Mouse (Mus musculus) urinary bladder, postnatal 14 days (tissue): ENCODE measurements around the gene Foxl1.
"Not testable (repeated sequence)": the region's sequence is repeated elsewhere in the genome, so short reads cannot be mapped to it uniquely, and the experiment has no call there.

Experiments used
- DNase-seq: peaks from one replicate; pipeline ENCODE4 v3.0.0; 2021; ENCODE audit warnings: low spot score

Gene Foxl1

DNA sequence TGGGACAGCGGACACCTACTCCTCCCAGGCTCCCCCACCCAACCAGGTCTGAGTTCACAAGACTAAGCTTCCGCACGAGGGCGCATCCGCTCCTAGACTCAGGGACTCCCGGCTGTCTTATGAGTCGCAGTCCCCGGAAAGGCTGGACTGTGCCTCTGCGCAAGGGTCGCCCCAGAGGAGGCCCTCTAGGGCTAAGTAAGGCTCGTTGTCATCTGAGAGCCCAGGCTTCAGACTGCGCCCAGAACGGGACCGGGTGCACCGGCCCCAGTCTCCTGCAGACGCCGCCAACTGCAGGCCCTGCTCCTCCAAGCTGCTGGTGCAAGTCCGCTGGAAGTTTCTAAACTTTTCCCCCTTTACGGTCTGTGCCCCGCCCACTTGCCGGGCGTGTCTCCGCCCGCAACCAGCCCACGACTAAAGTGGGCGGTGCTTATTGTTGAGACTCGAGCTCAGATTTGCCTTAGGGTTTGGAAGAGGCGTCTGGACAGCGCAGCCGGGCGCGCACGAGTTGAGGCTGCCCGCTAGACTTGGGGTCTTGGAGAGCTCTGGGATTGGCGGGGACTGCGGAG lies 2.3 kb upstream of the Foxl1 start:
- DNase-seq = peak; percentile 76

DNA sequence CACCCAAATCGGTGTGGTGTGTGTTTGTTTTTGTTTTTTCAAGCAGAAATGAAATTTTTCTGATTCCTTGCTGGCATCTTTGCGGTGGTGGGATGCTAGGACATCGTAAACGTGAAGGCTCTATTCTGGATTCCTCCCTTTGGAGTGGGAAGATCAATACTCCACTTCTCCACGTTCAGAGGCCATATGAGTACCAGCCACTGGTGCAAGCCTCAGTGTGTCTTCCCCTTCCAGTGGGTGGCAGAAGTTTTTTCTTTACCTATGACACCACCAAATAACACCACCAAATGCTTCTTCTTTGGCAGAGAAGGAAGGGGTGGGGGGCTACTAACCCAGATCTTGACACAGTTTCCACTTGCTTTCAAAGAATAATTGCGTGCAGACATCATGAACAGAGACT lies 1.5 kb upstream of the Foxl1 start:
- DNase-seq = no peak

GRCm38 (mm10) chr8:121126694-121127093 lies 1.0 kb upstream of the Foxl1 start:
- no peak for DNase-seq

GRCm38 (mm10) chr8:121127291-121127701 lies 444 bp upstream of the Foxl1 start:
- no peak for DNase-seq

DNA sequence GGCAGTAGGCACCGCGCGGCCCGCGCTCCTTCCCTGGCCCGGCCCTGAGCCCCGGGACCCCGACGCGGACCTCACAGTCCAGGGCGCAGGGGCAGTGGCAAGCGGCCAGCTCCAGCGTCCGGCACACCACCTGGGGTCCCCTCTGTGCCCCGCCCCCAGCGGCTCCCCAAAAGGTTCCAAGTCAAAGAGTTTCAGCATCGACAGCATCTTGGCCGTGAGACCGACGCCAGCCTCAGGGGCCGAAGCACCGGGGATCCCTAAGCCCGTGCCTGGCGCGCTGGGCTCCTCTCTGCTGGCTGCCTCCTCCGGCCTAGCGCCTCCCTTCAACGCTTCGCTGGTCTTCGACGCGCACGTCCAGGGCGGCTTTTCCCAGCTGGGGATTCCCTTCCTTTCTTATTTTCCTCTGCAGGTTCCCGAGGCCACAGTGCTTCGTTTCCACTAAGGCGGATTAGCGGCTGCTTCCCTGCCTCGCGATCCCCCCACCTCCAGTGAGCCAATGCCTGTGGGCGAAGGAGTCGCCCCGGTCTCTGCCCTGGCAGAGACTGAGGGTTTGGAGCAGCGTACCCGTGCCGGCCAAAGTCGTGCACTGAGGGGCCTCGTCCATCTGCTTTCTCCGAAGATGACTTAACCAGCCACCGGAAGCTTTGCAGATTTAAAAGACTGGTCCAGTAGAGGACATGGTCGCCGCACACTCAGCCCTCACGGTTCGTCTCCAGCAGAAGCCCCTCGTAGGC lies 958 bp downstream of the Foxl1 start:
- no peak for DNase-seq

- DNase-seq = no peak
Observed at GRCm38 (mm10) chr8:121129265-121129940, 1.7 kb downstream of the Foxl1 start.

GRCm38 (mm10) chr8:121130522-121130921 lies 2.8 kb downstream of the Foxl1 start:
- DNase-seq = no peak

DNA sequence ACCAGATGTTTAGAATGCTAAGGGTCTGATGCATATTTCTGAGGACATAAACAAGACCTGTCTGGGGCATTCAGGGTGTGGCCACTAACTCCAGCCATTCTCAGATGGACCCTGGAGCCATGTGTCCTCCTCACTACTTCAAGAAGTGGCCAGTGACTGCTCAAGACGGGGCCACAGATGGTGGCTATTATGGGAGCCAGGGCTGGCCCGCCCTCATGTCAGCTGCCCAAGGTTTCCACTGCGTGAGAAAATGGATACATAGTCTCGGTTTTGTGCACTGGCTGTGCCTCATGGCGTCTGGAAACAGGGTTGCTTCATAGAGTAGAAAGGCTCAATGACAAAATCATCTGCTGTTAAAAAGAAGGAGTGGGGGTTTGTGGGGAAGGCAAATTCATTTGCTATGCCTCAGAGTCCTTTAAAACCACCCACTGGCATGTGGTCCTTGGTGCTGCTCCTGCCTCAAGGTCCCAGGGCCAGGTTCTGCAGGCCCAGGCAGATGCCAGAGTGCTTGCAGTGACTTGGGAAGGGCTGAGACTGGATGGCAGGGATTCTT lies 5.3 kb downstream of the Foxl1 start:
- no peak for DNase-seq

- no peak for DNase-seq
Observed at GRCm38 (mm10) chr8:121134102-121134501, 6.4 kb downstream of the Foxl1 start.

DNA sequence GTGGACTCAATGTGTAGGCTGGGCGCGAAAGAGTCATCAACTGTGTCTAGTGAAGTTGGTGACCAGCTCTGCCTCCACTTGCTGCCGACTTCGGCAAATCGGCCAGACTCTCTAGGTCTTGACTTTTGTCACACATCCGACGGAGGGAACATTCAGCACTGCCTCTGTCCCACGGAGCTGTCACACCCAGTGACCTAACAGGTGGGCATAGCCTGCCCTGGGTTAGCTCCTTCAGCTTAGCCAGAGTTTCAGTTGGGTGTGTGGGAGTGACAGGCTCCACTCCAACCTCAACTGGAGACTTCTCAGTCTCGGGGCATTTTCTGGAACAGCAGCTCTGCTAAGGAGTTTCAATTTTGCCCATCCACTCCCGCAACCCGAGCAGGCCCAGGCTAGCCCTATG lies 6.8 kb downstream of the Foxl1 start:
- no peak for DNase-seq

DNA sequence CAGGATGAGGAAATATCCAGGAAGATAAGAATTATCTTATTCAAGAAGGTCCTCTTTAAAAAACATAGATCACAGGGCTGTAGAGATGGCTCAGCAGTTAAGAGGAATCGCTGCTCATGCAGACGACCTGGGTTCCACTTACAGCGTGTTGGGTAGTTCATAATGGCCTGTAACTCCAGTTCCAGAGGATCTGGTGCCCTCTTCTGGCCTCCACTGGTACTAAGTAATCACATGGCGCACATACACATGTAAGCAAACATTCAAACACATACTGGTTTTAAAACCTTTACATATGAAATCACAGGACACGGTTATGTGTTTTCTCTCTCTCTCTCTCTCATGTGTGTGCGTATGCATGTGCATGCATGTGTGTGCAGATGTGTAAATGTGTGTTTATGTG lies 9.1 kb downstream of the Foxl1 start:
- no peak for DNase-seq

GRCm38 (mm10) chr8:121145457-121146134 lies 17.9 kb downstream of the Foxl1 start:
- DNase-seq = not testable (repeated sequence)

- DNase-seq = no peak
Observed at GRCm38 (mm10) chr8:121148573-121149083, 20.9 kb downstream of the Foxl1 start.

DNA sequence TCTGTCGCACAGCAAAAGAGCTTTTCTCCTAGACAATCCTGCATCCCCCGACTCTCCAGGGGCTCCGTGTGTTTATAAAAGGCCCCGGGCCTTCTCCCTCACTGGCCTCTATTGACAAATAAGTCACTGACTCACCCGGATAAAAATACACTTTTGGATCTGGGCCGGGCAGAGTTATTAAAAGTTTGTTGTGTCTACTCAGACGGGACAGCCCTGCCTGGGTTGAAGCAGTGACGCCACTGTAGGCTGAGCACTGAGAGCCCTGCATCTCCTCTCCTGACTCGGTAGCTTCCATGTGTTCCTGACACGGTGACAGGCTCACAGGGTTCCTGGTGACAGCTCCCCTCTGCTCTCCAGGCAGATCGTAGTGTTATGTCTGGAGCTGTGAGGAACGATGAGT lies 24.7 kb downstream of the Foxl1 start:
- DNase-seq = no peak

- no peak for DNase-seq
Observed at GRCm38 (mm10) chr8:121156990-121157491, 29.3 kb downstream of the Foxl1 start.

DNA sequence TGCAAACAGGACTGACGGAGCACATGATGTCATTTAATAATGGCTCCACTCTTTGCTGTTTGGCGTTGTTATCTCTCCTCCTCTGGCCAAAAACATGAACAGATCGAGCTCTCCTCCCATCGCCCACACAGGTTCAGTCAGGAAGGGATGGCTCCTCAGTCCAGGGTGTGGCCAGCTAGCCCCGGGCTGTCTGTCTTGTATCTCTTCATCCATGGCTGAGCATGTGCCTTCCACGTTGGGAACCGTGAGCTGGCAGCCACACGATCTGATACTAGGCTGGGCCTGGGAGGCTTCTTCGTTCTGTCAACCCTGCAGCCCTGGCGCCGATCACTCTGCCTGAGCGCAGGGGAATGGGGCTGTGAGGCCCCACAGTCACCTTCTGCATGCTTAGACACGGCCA lies 31.1 kb downstream of the Foxl1 start:
- peak; percentile 13 for DNase-seq

DNA sequence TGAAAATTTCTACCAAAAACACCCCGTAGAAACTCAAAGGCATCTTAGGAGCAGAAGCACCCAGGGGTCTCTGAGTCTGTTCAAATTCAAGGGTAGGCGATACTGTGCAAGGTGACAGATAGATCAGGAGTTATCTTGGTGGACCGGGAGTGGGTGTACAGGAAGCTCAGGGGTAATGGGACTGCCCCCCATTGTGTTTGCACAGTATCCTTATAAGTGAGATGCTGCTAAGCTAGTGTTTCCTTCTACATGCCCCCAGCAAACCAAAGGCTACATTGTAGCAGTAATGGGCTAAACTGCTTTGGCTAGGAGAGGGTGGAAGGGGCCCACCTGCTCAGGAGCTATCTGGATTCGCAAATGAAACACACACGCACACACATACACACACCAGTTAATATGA lies 33.7 kb downstream of the Foxl1 start:
- no peak for DNase-seq

DNA sequence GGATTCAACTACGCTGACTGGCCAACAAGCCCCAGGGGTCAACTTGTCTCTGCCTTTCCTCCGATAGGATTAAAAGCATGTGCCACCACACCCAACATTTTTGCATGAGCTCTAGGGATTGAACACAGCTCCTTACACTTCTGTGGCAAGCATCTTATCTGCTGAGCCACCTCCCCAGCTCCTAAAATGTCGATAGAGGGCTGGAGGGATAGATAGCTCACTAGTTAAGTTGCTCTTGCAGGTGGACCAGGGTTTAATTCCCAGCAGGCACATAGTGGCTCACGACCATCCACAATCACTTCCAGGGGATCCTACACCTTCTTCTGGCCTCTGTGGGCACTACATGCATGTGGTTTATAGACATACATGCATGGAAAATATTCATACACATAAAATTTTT lies 34.7 kb downstream of the Foxl1 start:
- DNase-seq = no peak

GRCm38 (mm10) chr8:121162906-121163695 lies 35.4 kb downstream of the Foxl1 start:
- no peak for DNase-seq

DNA sequence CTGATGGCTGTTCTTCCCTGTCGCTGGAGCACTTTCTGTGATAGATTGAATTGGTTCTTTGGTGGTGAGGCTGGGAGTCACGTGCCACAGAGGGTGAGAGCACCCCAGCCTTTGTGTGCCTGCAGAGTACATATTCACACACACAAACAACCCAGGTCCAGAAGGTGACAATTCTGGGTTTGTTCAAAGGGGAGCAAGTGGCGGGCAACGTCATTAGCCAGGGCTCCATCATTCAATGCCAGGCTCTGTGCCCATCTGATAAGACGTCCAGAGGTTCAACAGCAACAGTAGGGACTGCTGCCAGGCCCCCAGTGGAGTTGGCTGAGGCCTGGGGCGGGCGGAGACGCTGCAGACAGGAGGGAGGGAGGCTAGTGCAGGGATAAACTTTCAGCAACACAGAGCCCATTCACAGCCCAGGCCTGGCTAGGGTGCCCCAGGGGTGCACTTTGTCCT lies 36.3 kb downstream of the Foxl1 start:
- DNase-seq = peak; percentile 49

DNA sequence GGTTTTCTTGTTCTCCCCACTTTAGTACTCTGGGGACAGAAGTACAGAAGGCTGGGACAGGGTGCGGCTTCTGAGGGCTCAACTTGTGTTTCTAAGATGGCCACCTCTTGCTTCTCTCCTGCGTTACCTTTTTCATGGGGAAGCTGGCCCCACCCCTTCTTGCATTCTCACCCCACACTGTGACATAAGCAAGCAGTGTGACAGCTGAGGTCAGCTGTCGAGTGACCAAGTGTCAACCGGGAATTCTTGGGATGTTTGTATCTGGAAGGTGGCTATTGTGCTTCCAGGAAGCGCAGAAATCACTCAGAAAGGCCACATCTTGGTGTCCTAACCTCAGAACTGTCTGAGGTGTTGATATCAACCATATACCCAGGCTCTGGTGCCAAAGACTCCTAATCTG lies 40.3 kb downstream of the Foxl1 start:
- no peak for DNase-seq
